Mouse (Mus musculus): ENCODE results near the gene Hoxa6. TPM values are rescaled to one million over a fixed set of nuclear protein-coding genes. Genes with fewer than 3 reads are reported as not detected.

Gene Hoxa6
- total and polyA plus RNA-seq, 3 experiments = not detected

DNA sequence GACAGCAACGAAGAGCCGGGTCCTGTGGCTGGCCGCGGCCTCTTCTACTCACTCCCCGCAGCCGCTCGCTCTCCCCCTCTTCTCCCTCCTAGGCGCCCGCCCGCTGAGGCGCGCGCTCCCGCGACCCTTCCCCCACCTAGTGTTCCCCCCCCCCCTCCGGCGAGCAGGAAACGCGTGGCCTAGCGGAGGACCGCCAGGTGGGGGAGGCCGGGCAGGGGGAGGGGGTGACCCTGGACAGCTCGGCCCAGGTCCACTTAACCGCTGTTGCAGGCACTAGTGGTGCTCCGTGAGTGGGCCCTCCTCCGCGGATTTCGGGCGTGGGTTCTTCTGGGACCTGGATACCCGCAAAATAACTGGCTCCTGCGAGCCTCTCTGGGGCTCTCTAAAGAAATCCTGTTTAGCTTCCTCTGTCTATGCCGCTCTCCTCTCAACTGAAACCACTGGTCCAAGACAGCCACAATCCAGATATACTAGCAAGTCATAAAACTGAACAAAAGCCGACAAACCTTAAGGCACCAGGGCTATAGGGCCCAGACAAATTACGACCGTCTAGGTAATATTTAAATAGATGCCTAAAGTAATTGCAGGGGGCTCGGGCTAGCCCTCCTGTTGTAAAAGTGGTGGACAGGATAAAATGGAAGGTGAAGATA lies 22.1 kb upstream of the Hoxa6 start, which contains the start of gene Hoxa9:
TSS of gene Hoxa9 (minus strand) at position 574 of the 650 bp plus-strand sequence.
- H3K9me3 ChIP-seq (replicated peaks; ENCODE audit: insufficient read depth, low read length) = no peaks in the 10 kb centered on the region
- DNase-seq (ENCODE audit: low read depth, low spot score) = no peak
- no peaks in the 10 kb centered on the region for H3K27me3 ChIP-seq (ENCODE audit: control insufficient read depth in 1 of 2, insufficient read depth in 2 of 2, low read length in 2 of 2)
- TF ChIP-seq TCF12 (IDR thresholded peaks at IDR 0.05; ENCODE audit: low read depth, low read length) (no peak), ZKSCAN1 (IDR thresholded peaks at IDR 0.05; ENCODE audit: low read depth, low read length) (no peak), MYC (IDR thresholded peaks at IDR 0.05; ENCODE audit: low read depth, low read length) (no peak), CHD2 (IDR thresholded peaks at IDR 0.05; ENCODE audit: low read length) (no peak), NRF1 (IDR thresholded peaks at IDR 0.05; ENCODE audit: insufficient read depth, low read depth, low read length, poor library complexity, severe bottlenecking) (no peak), ZNF384 (IDR thresholded peaks at IDR 0.05; ENCODE audit: low read depth, low read length) (no peak), ETS1 (IDR thresholded peaks at IDR 0.05; ENCODE audit: low read depth, low read length) (no peak), USF2 (IDR thresholded peaks at IDR 0.05; ENCODE audit: borderline replicate concordance in 1 of 2, insufficient read depth in 1 of 2, low read depth in 1 of 2, low read length in 2 of 2) (no peak), POLR2A (IDR thresholded peaks at IDR 0.05; ENCODE audit: control insufficient read depth in 1 of 2, insufficient read depth in 1 of 2, low read depth in 1 of 2, low read length in 2 of 2, poor library complexity in 1 of 2) (no peak), GABPA (IDR thresholded peaks at IDR 0.05; ENCODE audit: low read depth, low read length) (no peak)
- no peaks in the 10 kb centered on the region for H3K4me1 ChIP-seq (ENCODE audit: control insufficient read depth in 1 of 2, insufficient read depth in 2 of 2, low read length in 2 of 2)
- H3K79me2 ChIP-seq (ENCODE audit: control insufficient read depth, insufficient read depth, low read length, poor library complexity) = no peaks in the 10 kb centered on the region
- H3K9ac ChIP-seq (ENCODE audit: control insufficient read depth, low read depth, low read length, poor library complexity, severe bottlenecking) = no peak within 1 kb of the TSS
- H3K36me3 ChIP-seq (ENCODE audit: control insufficient read depth in 1 of 2, insufficient read depth in 2 of 2, low read length in 2 of 2) = no peaks in the 10 kb centered on the region
- no peak within 1 kb of the TSS for H3K4me3 ChIP-seq (ENCODE audit: control insufficient read depth in 1 of 2, insufficient read depth in 1 of 2, low read depth in 2 of 2, low read length in 2 of 2)
- H3K27ac ChIP-seq (ENCODE audit: control insufficient read depth, low read depth, low read length) = no peak within 1 kb of the TSS

DNA sequence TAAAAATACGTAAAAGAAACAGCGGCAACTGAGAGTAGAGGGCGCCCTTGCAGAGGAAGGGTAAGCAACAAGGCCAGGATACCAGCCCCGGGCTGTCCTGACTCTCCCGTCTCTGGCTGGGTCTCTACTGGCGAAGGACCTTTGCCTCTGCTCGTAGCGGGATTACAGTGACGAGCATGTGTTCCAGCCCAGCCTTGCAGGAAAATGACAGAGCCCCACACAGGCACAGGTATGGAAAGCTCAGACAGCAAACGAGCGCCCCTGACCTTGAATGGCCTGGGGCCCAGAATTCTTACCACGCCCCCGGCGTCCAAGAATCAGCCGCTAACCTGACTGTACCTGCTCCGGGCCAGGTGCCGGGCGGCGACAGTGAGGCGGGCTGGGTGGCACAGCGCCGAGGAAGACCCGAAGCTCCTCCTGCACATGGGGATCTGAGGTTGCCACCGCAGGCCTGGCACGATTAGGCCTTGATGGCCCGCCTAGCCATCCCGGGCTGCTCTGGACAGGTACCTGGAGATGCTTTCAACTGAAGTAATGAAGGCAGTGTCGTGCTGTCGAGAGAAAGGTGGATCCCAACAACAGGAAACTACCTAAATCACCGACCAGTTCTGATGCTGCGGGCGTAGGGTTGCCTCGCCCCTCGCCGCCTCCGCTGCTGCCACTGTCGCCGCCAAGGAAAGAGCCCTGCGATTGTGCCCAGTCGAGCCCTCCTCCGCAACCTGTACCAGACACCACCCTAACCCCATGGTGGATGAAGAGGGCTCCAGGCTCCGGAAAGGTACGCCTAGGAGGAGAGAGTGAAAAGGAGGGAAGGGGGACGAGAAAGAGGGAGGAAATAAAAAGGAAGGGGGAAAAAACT lies 21.3 kb upstream of the Hoxa6 start:
- Histone ChIP-seq H3K9me3 (replicated peaks; ENCODE audit: insufficient read depth, low read length) (no peaks in the 10 kb centered on the region), H3K4me1 (ENCODE audit: control insufficient read depth in 1 of 2, insufficient read depth in 2 of 2, low read length in 2 of 2) (no peaks in the 10 kb centered on the region), H3K79me2 (ENCODE audit: control insufficient read depth, insufficient read depth, low read length, poor library complexity) (no peaks in the 10 kb centered on the region), H3K36me3 (ENCODE audit: control insufficient read depth in 1 of 2, insufficient read depth in 2 of 2, low read length in 2 of 2) (no peaks in the 10 kb centered on the region), H3K4me3 (ENCODE audit: control insufficient read depth in 1 of 2, insufficient read depth in 1 of 2, low read depth in 2 of 2, low read length in 2 of 2) (no peak overlapping the region), H3K9ac (ENCODE audit: control insufficient read depth, low read depth, low read length, poor library complexity, severe bottlenecking) (no peak overlapping the region), H3K27me3 (ENCODE audit: control insufficient read depth in 1 of 2, insufficient read depth in 2 of 2, low read length in 2 of 2) (no peaks in the 10 kb centered on the region), H3K27ac (ENCODE audit: control insufficient read depth, low read depth, low read length) (no peak overlapping the region)
- TF ChIP-seq MAZ (IDR thresholded peaks at IDR 0.05; ENCODE audit: low read depth, low read length) (no peak), SIN3A (IDR thresholded peaks at IDR 0.05; ENCODE audit: low read length) (no peak), NELFE (IDR thresholded peaks at IDR 0.05; ENCODE audit: low read depth, low read length) (no peak), SMC3 (IDR thresholded peaks at IDR 0.05; ENCODE audit: low read depth, low read length) (no peak), UBTF (IDR thresholded peaks at IDR 0.05; ENCODE audit: borderline replicate concordance, insufficient read depth, low read depth, low read length) (no peak), MYC (IDR thresholded peaks at IDR 0.05; ENCODE audit: low read depth, low read length) (no peak), USF2 (IDR thresholded peaks at IDR 0.05; ENCODE audit: borderline replicate concordance in 1 of 2, insufficient read depth in 1 of 2, low read depth in 1 of 2, low read length in 2 of 2) (no peak), KAT2A (conservative IDR thresholded peaks at IDR 0.05; ENCODE audit: low read depth, low read length) (no peak), ELF1 (IDR thresholded peaks at IDR 0.05; ENCODE audit: low read depth, low read length) (no peak), MEF2A (IDR thresholded peaks at IDR 0.05; ENCODE audit: extremely low read depth, insufficient replicate concordance, low read depth, low read length, poor library complexity, severe bottlenecking) (no peak), EP300 (IDR thresholded peaks at IDR 0.05; ENCODE audit: low read depth in 1 of 2, low read length in 2 of 2) (no peak), POLR2A (IDR thresholded peaks at IDR 0.05; ENCODE audit: control insufficient read depth in 1 of 2, insufficient read depth in 1 of 2, low read depth in 1 of 2, low read length in 2 of 2, poor library complexity in 1 of 2) (no peak)
- no peak for DNase-seq (ENCODE audit: low read depth, low spot score)

Measured in MEL (cell line).